Mouse (Mus musculus) fat pad, adult 2 months (tissue): ENCODE results near the gene Sppl3.

Source experiments
- DNase-seq: peaks from one replicate; pipeline ENCODE4 v3.0.0-alpha.2; 2011; ENCODE audit warnings: low read depth, low spot score; ENCODE audit errors: extremely low read depth

Sppl3 gene

GRCm38 (mm10) chr5:115010577-115011216 lies at the start of gene Sppl3:
Gene Sppl3 (plus strand): TSS chr5:115011137.
- no peak for DNase-seq

- no peak for DNase-seq
Observed at GRCm38 (mm10) chr5:114961590-114962360, 49.2 kb upstream of the Sppl3 start.

- DNase-seq: no peak
Observed at GRCm38 (mm10) chr5:114964315-114964966, 46.5 kb upstream of the Sppl3 start.

GRCm38 (mm10) chr5:114964967-114965898 lies 45.7 kb upstream of the Sppl3 start:
- DNase-seq: no peak

GRCm38 (mm10) chr5:114967523-114968268 lies 43.2 kb upstream of the Sppl3 start:
- DNase-seq: no peak

- no peak for DNase-seq
Observed at GRCm38 (mm10) chr5:114968651-114969050, 42.3 kb upstream of the Sppl3 start.

- no peak for DNase-seq
Observed at GRCm38 (mm10) chr5:114969064-114969463, 41.9 kb upstream of the Sppl3 start.

- DNase-seq: no peak
Observed at GRCm38 (mm10) chr5:114969609-114970215, 41.2 kb upstream of the Sppl3 start.

- no peak for DNase-seq
Observed at GRCm38 (mm10) chr5:114970824-114971227, 40.1 kb upstream of the Sppl3 start, which contains the start of gene Hnf1a. Gene Hnf1a (minus strand): TSS chr5:114971094.

- DNase-seq: no peak
Observed at GRCm38 (mm10) chr5:114972201-114972600, 38.7 kb upstream of the Sppl3 start.

- DNase-seq: no peak
Observed at GRCm38 (mm10) chr5:114973131-114973530, 37.8 kb upstream of the Sppl3 start.

GRCm38 (mm10) chr5:114976935-114977334 lies 34.0 kb upstream of the Sppl3 start:
- no peak for DNase-seq

GRCm38 (mm10) chr5:114978473-114978872 lies 32.5 kb upstream of the Sppl3 start:
- DNase-seq: no peak

- DNase-seq: no peak
Observed at GRCm38 (mm10) chr5:114978888-114979249, 32.1 kb upstream of the Sppl3 start.

GRCm38 (mm10) chr5:114979250-114980121 lies 31.5 kb upstream of the Sppl3 start:
- DNase-seq: no peak

GRCm38 (mm10) chr5:114980122-114980748 lies 30.7 kb upstream of the Sppl3 start:
- DNase-seq: no peak

- no peak for DNase-seq
Observed at GRCm38 (mm10) chr5:114982001-114982400, 28.9 kb upstream of the Sppl3 start.

- no peak for DNase-seq
Observed at GRCm38 (mm10) chr5:114985074-114985473, 25.9 kb upstream of the Sppl3 start.
